ENCODE assay signal across 8 mouse cellular contexts in genomic region chr7:34407492-34407891, GRCm38 (mm10). TPM values are rescaled to one million over a fixed set of nuclear protein-coding genes. Genes with fewer than 3 reads are reported as not detected.
A peak's percentile ranks its signal among the peaks of the same experiment; 100 is the strongest.
DNase-seq lines count a peak whose midpoint lies in the region; ATAC-seq lines count a peak whose summit lies in the region.

No protein-coding gene starts in this region.

- H3K4me1 ChIP-seq in embryonic facial prominence, embryonic 14.5 days (ENCODE audit: control insufficient read depth, insufficient read depth, low read length), result no peaks in the 10 kb centered on the region
- 0 out of 2 replicates have a peak, but pooled peaks cover 3% of the 10 kb centered on the region for H3K4me1 ChIP-seq in midbrain, embryonic 13.5 days (replicated peaks)

- H3K9me3 ChIP-seq in embryonic facial prominence, embryonic 14.5 days (ENCODE audit: control insufficient read depth, low read length), result no peaks in the 10 kb centered on the region
- no peaks in the 10 kb centered on the region for H3K9me3 ChIP-seq in midbrain, embryonic 13.5 days

- WGBS in embryonic facial prominence, embryonic 14.5 days, result 11% methylated on average over 8 of the region's 8 CpGs
- WGBS in midbrain, embryonic 13.5 days, result 8% methylated on average over 8 of the region's 8 CpGs

- no peak overlapping the region for H3K4me2 ChIP-seq in embryonic facial prominence, embryonic 14.5 days (ENCODE audit: low read depth, low read length)
- H3K4me2 ChIP-seq in midbrain, embryonic 13.5 days (replicated peaks), result 0 out of 2 replicates have a peak overlapping the region, but pooled peaks have one; percentile 27

- intact Hi-C loops in heart, postnatal 10 days (cut with DNase I), result loop anchor here (1.0 to 10.0 kb wide), 4 partner anchors 265 to 765 kb away; no protein-coding TSS in a partner anchor

- no peaks in the 10 kb centered on the region for H3K27me3 ChIP-seq in embryonic facial prominence, embryonic 14.5 days (replicated peaks; ENCODE audit: control insufficient read depth, insufficient read depth, low read length)
- H3K27me3 ChIP-seq in midbrain, embryonic 13.5 days, result no peaks in the 10 kb centered on the region

- H3K36me3 ChIP-seq in embryonic facial prominence, embryonic 14.5 days (ENCODE audit: control insufficient read depth, insufficient read depth, low read length), result no peaks in the 10 kb centered on the region
- H3K36me3 ChIP-seq in midbrain, embryonic 13.5 days, result no peaks in the 10 kb centered on the region

- H3K9ac ChIP-seq in embryonic facial prominence, embryonic 14.5 days (ENCODE audit: low read depth, low read length), result no peak overlapping the region
- no peak overlapping the region for H3K9ac ChIP-seq in midbrain, embryonic 13.5 days (replicated peaks)

- H3K27ac ChIP-seq in embryonic facial prominence, embryonic 14.5 days (replicated peaks; ENCODE audit: low read depth, low read length), result no peak overlapping the region
- H3K27ac ChIP-seq in midbrain, embryonic 13.5 days, result no peak overlapping the region

- peak; percentile 67; the same call in 1 of the 2 replicates for ATAC-seq in embryonic facial prominence, embryonic 14.5 days (ENCODE audit: low read depth)
- peak; percentile 72 for ATAC-seq in midbrain, embryonic 13.5 days

- no peak overlapping the region for H3K4me3 ChIP-seq in embryonic facial prominence, embryonic 14.5 days (ENCODE audit: low read depth, low read length)
- H3K4me3 ChIP-seq in midbrain, embryonic 13.5 days (replicated peaks), result no peak overlapping the region

- peak; percentile 49 for DNase-seq in urinary bladder, postnatal 14 days (ENCODE audit: low spot score)
- DNase-seq in urinary bladder, postnatal 10 days (ENCODE audit: low spot score), result no peak
- peak; percentile 22 for DNase-seq in adrenal gland, postnatal 25 days
- peak; percentile 77 for DNase-seq in embryonic facial prominence, embryonic 14.5 days (ENCODE audit: low spot score)
- peak; percentile 67 to 83 for DNase-seq in heart, postnatal 10 days
- peak; percentile 37 to 69 for DNase-seq in kidney, postnatal 36 days
- no peak for DNase-seq in urinary bladder, adult 2 months (ENCODE audit: low spot score)

RNA-seq across cellular contexts. Expression of gene Lsm14a, which starts 14.4 kb away (rescaled TPM):
- total RNA-seq in adrenal gland, postnatal 25 days (2021), result 116 and 140 TPM in 2 replicates
- 62.7 and 63.4 TPM in 2 replicates for polyA plus RNA-seq in embryonic facial prominence, embryonic 14.5 days (2014; fragmentation: Nextera tagmentation; extraction: Ambion mirVana)
- 100 to 1,000 TPM in 1 of 2 experiments, 10 to 100 TPM in 1; 87.6 to 102 TPM for total RNA-seq in heart, postnatal 10 days (2021)
- polyA plus RNA-seq in midbrain, embryonic 13.5 days (2015; fragmentation: Nextera tagmentation; extraction: Ambion mirVana), result 79.7 and 85.3 TPM in 2 replicates
- 61.6 and 77.2 TPM in 2 replicates for polyA plus RNA-seq in urinary bladder, adult 2 months (2012; rRNA removed)

Comparison
In these comparisons a context has a peak if more than half of its experiments do, and no peak if none do; other contexts are left out.
1. DNase-seq: peak in urinary bladder, postnatal 14 days (single experiment), adrenal gland, postnatal 25 days (single experiment), embryonic facial prominence, embryonic 14.5 days (single experiment), heart, postnatal 10 days (2 of 2) and kidney, postnatal 36 days (2 of 2); none in urinary bladder, postnatal 10 days (single experiment) and urinary bladder, adult 2 months (single experiment).